Mouse (Mus musculus): ENCODE data around the gene Coro2a. TPM values are rescaled to one million over a fixed set of nuclear protein-coding genes. Genes with fewer than 3 reads are reported as not detected.
"Not testable (repeated sequence)": the region's sequence is repeated elsewhere in the genome, so short reads cannot be mapped to it uniquely, and the experiment has no call there.

The Coro2a gene
- polyA plus RNA-seq, 1 experiment from 2014 or later: 7.0 TPM

DNA sequence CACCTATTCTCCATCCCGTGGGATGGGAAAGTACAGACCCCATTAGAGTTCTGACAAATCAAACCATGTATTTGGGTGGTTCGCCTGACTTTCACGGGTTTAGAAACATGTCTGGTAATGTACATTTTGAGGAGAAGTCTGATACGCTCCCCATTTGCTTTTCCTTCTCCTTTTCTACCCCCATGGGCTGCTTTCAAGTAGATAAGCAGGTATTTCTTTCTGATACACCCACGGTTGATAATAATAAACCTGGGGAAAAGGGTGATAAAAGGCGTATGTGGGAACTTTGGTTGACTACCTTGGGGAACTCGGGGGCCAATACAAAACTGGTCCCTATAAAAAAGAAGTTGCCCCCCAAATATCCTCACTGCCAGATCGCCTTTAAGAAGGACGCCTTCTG is 20.0 kb downstream of the Coro2a start:
- not testable (repeated sequence) for ATAC-seq (ENCODE audit: low FRiP score); H3K4me3 ChIP-seq (replicated peaks; ENCODE audit: low read length); DNase-seq (ENCODE audit: low spot score); H3K36me3 ChIP-seq (replicated peaks; ENCODE audit: control insufficient read depth, insufficient read depth); H3K9ac ChIP-seq; H3K27me3 ChIP-seq (ENCODE audit: control insufficient read depth, insufficient read depth, low read length); H3K27ac ChIP-seq; H3K4me1 ChIP-seq (replicated peaks; ENCODE audit: control insufficient read depth, insufficient read depth, low read length); H3K4me2 ChIP-seq (replicated peaks)
- peaks cover 19% of the 10 kb centered on the region for H3K9me3 ChIP-seq (ENCODE audit: control insufficient read depth, low read length)
- WGBS: 89% methylated on average over 9 of the region's 9 CpGs

DNA sequence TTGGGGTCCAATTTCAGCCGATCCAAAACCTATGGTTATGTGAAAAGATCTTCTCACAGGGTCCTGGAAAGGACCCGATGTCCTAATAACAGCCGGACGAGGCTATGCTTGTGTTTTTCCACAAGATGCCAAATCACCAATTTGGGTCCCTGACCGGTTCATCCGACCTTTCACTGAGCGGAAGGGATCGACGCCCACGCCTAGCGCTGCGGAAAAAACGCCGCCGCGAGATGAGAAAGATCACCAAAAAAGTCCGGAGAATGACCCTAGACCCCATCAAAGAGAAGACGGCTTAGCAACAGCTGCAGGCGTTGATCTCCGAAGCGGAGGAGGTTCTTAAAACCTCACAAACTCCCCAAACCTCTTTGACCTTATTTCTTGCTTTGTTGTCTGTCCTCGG is 20.4 kb downstream of the Coro2a start:
- H3K27me3 ChIP-seq (ENCODE audit: control insufficient read depth, insufficient read depth, low read length); H3K4me1 ChIP-seq (replicated peaks; ENCODE audit: control insufficient read depth, insufficient read depth, low read length); H3K36me3 ChIP-seq (replicated peaks; ENCODE audit: control insufficient read depth, insufficient read depth); H3K27ac ChIP-seq; DNase-seq (ENCODE audit: low spot score); H3K4me2 ChIP-seq (replicated peaks); ATAC-seq (ENCODE audit: low FRiP score); H3K4me3 ChIP-seq (replicated peaks; ENCODE audit: low read length); H3K9ac ChIP-seq: not testable (repeated sequence)
- 95% methylated on average over 22 of the region's 22 CpGs for WGBS
- peaks cover 19% of the 10 kb centered on the region for H3K9me3 ChIP-seq (ENCODE audit: control insufficient read depth, low read length)

DNA sequence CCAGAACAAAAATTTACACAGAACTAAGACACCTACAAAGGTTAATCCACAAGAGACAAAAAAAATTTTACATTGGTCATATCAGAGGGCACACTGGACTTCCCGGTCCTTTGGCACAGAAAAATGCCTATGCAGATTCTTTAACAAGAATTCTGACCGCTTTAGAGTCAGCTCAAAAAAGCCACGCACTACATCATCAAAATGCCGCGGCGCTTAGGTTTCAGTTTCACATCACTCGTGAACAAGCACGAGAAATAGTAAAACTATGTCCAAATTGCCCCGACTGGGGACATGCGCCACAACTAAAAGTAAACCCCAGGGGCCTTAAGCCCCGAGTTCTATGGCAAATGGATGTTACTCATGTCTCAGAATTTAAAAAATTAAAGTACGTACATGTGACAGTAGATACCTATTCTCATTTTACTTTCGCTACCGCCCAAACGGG is 21.2 kb downstream of the Coro2a start:
- DNase-seq (ENCODE audit: low spot score); H3K4me2 ChIP-seq (replicated peaks); H3K4me3 ChIP-seq (replicated peaks; ENCODE audit: low read length); H3K9ac ChIP-seq; H3K27me3 ChIP-seq (ENCODE audit: control insufficient read depth, insufficient read depth, low read length); ATAC-seq (ENCODE audit: low FRiP score); H3K4me1 ChIP-seq (replicated peaks; ENCODE audit: control insufficient read depth, insufficient read depth, low read length); H3K36me3 ChIP-seq (replicated peaks; ENCODE audit: control insufficient read depth, insufficient read depth); H3K27ac ChIP-seq: not testable (repeated sequence)
- H3K9me3 ChIP-seq (ENCODE audit: control insufficient read depth, low read length): peaks cover 19% of the 10 kb centered on the region
- 92% methylated on average over 15 of the region's 15 CpGs for WGBS

DNA sequence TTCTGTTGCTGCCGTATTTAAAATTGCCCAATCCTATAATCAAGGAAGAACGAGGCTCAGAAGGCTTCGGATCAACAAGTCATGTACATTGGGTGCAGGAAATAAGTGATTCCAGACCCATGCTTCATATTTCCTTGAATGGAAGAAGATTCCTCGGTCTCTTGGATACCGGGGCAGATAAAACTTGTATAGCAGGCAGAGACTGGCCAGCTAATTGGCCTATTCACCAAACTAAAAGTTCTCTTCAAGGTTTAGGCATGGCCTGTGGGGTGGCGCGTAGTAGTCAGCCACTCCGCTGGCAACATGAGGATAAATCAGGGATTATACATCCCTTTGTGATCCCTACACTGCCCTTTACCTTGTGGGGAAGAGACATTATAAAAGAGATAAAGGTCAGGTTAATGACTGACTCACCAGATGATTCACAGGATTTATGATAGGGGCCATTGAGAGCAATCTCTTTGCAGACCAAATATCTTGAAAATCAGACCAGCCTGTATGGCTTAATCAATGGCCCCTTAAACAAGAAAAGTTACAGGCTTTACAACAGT is 23.1 kb downstream of the Coro2a start:
- not testable (repeated sequence) for H3K4me3 ChIP-seq (replicated peaks; ENCODE audit: low read length); H3K36me3 ChIP-seq (replicated peaks; ENCODE audit: control insufficient read depth, insufficient read depth); DNase-seq (ENCODE audit: low spot score); H3K4me2 ChIP-seq (replicated peaks); H3K27me3 ChIP-seq (ENCODE audit: control insufficient read depth, insufficient read depth, low read length); H3K4me1 ChIP-seq (replicated peaks; ENCODE audit: control insufficient read depth, insufficient read depth, low read length); ATAC-seq (ENCODE audit: low FRiP score); H3K9ac ChIP-seq; H3K27ac ChIP-seq
- WGBS: 89% methylated on average over 8 of the region's 8 CpGs
- peaks cover 19% of the 10 kb centered on the region for H3K9me3 ChIP-seq (ENCODE audit: control insufficient read depth, low read length)

DNA sequence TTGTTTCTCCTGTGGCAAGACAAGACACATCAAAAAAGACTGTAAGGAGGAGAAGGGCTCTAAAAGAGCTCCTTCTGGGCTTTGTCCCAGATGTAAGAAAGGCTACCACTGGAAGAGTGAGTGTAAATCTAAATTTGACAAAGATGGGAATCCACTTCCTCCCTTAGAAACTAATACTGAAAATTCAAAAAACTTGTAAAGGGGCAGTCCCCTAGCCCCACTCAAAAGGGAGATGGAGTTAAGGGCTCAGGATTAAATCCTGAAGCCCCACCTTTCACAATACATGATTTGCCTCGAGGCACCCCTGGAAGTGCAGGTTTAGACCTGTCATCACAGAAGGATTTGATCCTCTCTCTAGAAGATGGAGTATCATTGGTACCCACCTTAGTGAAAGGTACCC is 23.8 kb downstream of the Coro2a start:
- DNase-seq (ENCODE audit: low spot score) (no peak), ATAC-seq (ENCODE audit: low FRiP score) (no peak)
- Histone ChIP-seq H3K4me1 (replicated peaks; ENCODE audit: control insufficient read depth, insufficient read depth, low read length) (no peaks in the 10 kb centered on the region), H3K9me3 (ENCODE audit: control insufficient read depth, low read length) (peaks cover 19% of the 10 kb centered on the region), H3K4me3 (replicated peaks; ENCODE audit: low read length) (no peak overlapping the region), H3K27ac (no peak overlapping the region), H3K36me3 (replicated peaks; ENCODE audit: control insufficient read depth, insufficient read depth) (no peaks in the 10 kb centered on the region), H3K4me2 (replicated peaks) (no peak overlapping the region), H3K27me3 (ENCODE audit: control insufficient read depth, insufficient read depth, low read length) (no peaks in the 10 kb centered on the region), H3K9ac (no peak overlapping the region)
- 70% methylated on average over 1 of the region's 1 CpGs for whole genome bisulfite sequencing

- H3K27ac ChIP-seq; H3K4me1 ChIP-seq (replicated peaks; ENCODE audit: control insufficient read depth, insufficient read depth, low read length); H3K4me3 ChIP-seq (replicated peaks; ENCODE audit: low read length); H3K4me2 ChIP-seq (replicated peaks); DNase-seq (ENCODE audit: low spot score); H3K36me3 ChIP-seq (replicated peaks; ENCODE audit: control insufficient read depth, insufficient read depth); H3K9ac ChIP-seq; ATAC-seq (ENCODE audit: low FRiP score); H3K27me3 ChIP-seq (ENCODE audit: control insufficient read depth, insufficient read depth, low read length): not testable (repeated sequence)
- WGBS: 89% methylated on average over 6 of the region's 10 CpGs
- H3K9me3 ChIP-seq (ENCODE audit: control insufficient read depth, low read length): peaks cover 18% of the 10 kb centered on the region
These were observed 26.3 kb downstream of the Coro2a start for GRCm38 (mm10) chr4:46575509-46576284.

DNA sequence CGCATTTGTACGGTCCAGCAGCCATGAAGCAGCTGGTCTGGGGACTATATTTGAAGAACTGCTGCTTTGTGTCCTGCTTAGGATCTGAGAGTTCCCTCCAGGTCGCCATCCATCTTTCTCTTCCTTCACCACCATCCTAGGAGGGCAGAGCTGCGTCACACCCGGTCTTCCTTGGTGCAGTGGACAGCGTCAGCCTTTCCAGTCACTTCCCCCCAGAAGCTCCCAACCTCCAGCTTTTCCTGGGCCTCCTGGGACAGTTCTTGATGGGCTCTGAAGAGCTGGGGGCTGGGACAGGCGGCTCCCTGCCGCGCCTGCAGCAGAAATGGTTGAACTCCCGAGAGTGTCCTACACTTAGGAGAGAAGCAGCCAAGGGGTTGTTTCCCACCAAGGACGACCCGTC is 27.2 kb downstream of the Coro2a start:
- DNase-seq (ENCODE audit: low spot score): no peak
- Histone ChIP-seq H3K9ac (no peak overlapping the region), H3K36me3 (replicated peaks; ENCODE audit: control insufficient read depth, insufficient read depth) (no peaks in the 10 kb centered on the region), H3K4me1 (replicated peaks; ENCODE audit: control insufficient read depth, insufficient read depth, low read length) (no peaks in the 10 kb centered on the region), H3K27ac (no peak overlapping the region), H3K4me2 (replicated peaks) (no peak overlapping the region), H3K27me3 (ENCODE audit: control insufficient read depth, insufficient read depth, low read length) (no peaks in the 10 kb centered on the region), H3K4me3 (replicated peaks; ENCODE audit: low read length) (no peak overlapping the region), H3K9me3 (ENCODE audit: control insufficient read depth, low read length) (peaks cover 16% of the 10 kb centered on the region)
- ATAC-seq (ENCODE audit: low FRiP score): no peak
- 77% methylated on average over 10 of the region's 12 CpGs for WGBS

- no peaks in the 10 kb centered on the region for H3K36me3 ChIP-seq (replicated peaks; ENCODE audit: control insufficient read depth, insufficient read depth)
- no peak for ATAC-seq (ENCODE audit: low FRiP score)
- H3K4me1 ChIP-seq (replicated peaks; ENCODE audit: control insufficient read depth, insufficient read depth, low read length): no peaks in the 10 kb centered on the region
- no peak overlapping the region for H3K9ac ChIP-seq
- no peak overlapping the region for H3K27ac ChIP-seq
- H3K4me2 ChIP-seq (replicated peaks): no peak overlapping the region
- no peak for DNase-seq (ENCODE audit: low spot score)
- no peak overlapping the region for H3K4me3 ChIP-seq (replicated peaks; ENCODE audit: low read length)
- WGBS: 64% methylated on average over 9 of the region's 9 CpGs
- no peaks in the 10 kb centered on the region for H3K27me3 ChIP-seq (ENCODE audit: control insufficient read depth, insufficient read depth, low read length)
- H3K9me3 ChIP-seq (ENCODE audit: control insufficient read depth, low read length): peaks cover 16% of the 10 kb centered on the region
These were observed 27.8 kb downstream of the Coro2a start for GRCm38 (mm10) chr4:46574024-46574753.

DNA sequence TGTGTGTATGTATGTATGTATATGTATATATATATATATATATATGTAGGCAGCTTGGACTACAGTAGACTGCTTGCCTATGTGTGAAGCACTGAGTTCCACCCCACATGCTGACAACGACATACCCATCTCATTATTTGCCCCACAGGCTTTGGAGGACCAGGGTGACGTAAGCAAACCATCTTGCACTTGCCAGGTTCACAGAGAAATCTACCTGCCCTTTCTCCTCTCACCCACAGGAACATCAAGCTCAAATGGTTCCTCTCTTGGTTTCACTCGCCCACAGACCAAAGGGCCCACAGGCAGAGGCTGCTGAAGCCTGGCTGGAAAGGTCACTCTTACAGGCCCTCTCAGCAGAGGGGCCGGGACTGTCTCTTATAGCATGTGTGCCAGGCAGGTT is 29.4 kb downstream of the Coro2a start:
- Histone ChIP-seq H3K4me1 (replicated peaks; ENCODE audit: control insufficient read depth, insufficient read depth, low read length) (no peaks in the 10 kb centered on the region), H3K36me3 (replicated peaks; ENCODE audit: control insufficient read depth, insufficient read depth) (no peaks in the 10 kb centered on the region), H3K27me3 (ENCODE audit: control insufficient read depth, insufficient read depth, low read length) (no peaks in the 10 kb centered on the region), H3K9ac (no peak overlapping the region), H3K9me3 (ENCODE audit: control insufficient read depth, low read length) (peaks cover 5% of the 10 kb centered on the region; the same call in 1 of the 2 replicates), H3K27ac (no peak overlapping the region), H3K4me3 (replicated peaks; ENCODE audit: low read length) (no peak overlapping the region), H3K4me2 (replicated peaks) (no peak overlapping the region)
- 87% methylated on average over 4 of the region's 4 CpGs for WGBS
- no peak for ATAC-seq (ENCODE audit: low FRiP score)
- DNase-seq (ENCODE audit: low spot score): no peak

Measured in hindbrain, embryonic 14.5 days (tissue).